Mouse (Mus musculus) cerebellum, adult 18-20 months (tissue): ENCODE results near the gene Fgfr3.

Source experiments
- DNase-seq, 2 experiments: peaks; one replicate each; pipeline ENCODE4 v3.0.0; 2021

Gene Fgfr3

GRCm38 (mm10) chr5:33697947-33698512 lies 23.4 kb upstream of the Fgfr3 start:
- DNase-seq = no peak

DNA sequence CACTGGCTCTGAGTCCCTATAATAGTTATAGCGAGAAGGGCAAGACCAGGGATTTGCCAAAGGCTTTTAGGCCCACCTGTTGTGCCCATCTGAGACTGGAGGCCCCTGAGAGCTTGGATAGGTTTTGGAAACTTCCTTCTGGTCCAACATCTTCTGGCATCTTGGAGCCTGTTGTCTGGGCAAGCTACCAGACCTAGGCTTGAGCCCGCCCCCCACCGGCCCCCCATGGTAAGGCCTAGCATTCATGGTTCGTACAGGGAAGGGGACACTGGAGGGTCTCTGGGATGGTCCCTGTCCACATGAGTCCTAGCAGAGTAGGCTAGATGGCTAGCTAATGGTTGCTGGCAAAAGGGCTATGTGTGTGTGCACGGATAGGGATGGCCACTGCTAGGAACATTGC lies 22.8 kb upstream of the Fgfr3 start:
- DNase-seq = no peak

GRCm38 (mm10) chr5:33700010-33700409 lies 21.5 kb upstream of the Fgfr3 start:
- no peak for DNase-seq

DNA sequence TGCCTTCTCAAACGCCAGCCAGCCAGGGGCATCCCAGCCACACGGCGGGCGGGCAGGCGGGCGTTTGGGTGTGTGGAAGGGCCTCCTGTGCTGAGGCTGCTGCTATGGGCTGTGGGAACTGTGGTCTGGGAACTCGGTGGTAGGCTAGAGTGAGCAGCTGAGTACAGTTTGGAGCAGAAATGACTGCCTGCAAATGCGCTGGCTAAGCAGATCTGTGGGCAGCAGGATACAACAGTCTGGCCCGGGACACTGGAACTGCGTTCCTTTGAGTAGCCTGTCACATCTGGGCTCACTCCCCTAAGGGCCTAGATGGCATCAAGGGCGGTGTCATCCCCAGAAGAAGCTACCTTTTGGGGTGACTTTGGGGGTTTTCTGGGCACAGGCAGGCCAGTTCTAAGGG lies 19.6 kb upstream of the Fgfr3 start:
- no peak for DNase-seq

GRCm38 (mm10) chr5:33703999-33704398 lies 17.5 kb upstream of the Fgfr3 start:
- no peak for DNase-seq

DNA sequence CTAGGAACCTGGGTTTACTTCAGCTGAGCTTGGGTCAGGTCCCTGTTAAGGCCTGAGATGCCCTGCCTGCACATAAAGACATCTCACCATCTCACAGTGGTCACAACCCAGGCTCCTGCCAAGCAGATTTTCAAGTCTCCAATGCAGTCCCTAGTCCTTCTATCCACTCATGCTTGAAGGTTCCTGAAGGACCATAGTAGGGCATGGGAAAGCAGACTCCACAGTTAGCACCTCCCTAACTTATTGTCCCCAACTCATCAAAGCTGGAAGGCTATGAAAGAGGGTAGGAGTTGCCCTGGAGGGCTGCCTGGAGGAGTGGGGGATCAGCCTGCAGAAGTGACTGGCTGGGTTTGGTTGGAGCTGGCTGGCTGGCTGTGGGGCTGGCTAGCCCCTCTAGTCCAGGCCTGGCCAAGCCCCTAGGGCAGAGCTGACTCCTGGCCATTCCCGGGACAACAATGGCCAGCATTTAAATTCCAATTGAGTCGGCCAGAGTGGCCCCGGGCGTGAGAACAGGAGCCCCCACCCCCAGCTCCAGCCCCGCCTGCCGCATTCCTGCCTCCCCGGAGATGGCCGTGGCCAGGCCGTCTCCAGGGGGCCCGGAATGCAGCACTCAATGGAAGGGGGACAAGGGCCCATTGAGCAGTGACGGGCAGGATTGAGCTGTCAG lies 16.4 kb upstream of the Fgfr3 start:
- DNase-seq = peak in 1 of 2 experiments; percentile 28

GRCm38 (mm10) chr5:33705612-33706349 lies 15.7 kb upstream of the Fgfr3 start:
- DNase-seq = no peak

DNA sequence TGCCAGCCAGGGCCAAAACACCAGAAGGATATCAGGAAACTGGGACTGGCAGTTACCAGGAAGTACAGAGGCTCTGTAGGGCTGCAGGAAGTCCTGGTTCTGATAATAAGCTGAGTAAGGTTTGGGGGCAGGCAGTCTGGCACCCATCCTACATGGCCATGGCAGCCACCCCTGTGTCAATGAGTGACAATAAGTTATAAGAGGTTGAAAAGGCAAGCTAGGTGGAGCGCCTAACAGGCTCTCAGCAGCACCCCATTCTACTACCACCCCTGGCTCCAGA lies 15.2 kb upstream of the Fgfr3 start:
- DNase-seq = no peak

DNA sequence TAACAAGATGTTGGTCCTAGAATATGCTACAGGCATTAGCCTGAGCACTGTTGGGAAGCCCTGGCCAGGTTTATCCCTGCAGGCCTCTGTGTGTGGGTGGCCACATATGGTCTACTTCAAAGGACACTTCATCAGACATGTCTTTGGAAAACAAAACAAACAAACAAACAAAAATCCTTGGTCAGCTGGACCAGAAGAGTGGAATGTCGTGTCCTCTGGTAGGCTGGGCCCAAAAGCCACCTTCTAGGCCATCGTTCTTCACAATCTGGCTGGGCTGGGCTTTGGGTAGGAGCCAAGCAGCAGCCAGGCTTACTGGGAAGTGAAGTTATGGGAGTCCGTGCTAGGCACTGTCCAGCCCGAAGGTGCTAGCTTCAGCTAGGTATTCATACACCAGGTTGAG lies 14.3 kb upstream of the Fgfr3 start:
- DNase-seq = no peak

- no peak for DNase-seq
Observed at GRCm38 (mm10) chr5:33709037-33709436, 12.4 kb upstream of the Fgfr3 start.

- DNase-seq = no peak
Observed at GRCm38 (mm10) chr5:33712550-33712949, 8.9 kb upstream of the Fgfr3 start.

- no peak for DNase-seq
Observed at GRCm38 (mm10) chr5:33715182-33715581, 6.3 kb upstream of the Fgfr3 start.

GRCm38 (mm10) chr5:33716467-33716866 lies 5.0 kb upstream of the Fgfr3 start:
- no peak for DNase-seq

- no peak for DNase-seq
Observed at GRCm38 (mm10) chr5:33718460-33718859, 3.0 kb upstream of the Fgfr3 start.

- DNase-seq = no peak
Observed at GRCm38 (mm10) chr5:33720852-33721490, 503 bp upstream of the Fgfr3 start.

DNA sequence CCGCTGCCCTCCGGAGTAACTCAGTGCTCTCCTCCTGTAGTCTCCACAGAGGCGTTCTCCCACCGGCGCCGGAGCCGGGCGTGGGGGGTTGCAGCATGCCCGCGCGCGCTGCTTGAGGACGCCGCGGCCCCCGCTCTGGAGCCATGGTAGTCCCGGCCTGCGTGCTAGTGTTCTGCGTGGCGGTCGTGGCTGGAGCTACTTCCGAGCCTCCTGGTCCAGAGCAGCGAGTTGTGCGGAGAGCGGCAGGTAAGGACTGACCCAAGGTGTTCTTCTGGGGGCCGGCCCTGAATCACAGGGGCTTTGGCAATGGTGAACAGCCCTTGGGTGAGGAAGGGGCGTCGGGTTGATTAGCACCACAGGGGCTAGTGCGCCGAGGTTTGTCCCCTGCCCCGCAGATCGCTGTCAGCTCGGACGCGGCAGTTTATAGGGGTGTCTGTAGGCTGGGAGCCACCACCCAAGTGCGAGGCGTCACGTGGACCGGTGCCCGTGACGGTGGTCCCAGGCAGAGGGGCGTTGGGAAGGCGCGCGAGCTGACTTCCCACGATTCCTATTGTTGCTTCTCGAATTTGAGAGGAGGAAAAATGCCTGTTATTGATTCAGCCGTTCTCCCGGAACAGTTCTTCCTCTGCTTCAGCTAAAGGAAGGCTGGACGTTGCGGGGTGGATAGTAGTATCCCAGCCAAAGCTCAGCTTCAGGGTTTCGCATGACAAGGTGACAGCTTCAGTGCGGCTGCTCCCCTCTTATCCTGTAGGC lies 968 bp downstream of the Fgfr3 start:
- DNase-seq = no peak

DNA sequence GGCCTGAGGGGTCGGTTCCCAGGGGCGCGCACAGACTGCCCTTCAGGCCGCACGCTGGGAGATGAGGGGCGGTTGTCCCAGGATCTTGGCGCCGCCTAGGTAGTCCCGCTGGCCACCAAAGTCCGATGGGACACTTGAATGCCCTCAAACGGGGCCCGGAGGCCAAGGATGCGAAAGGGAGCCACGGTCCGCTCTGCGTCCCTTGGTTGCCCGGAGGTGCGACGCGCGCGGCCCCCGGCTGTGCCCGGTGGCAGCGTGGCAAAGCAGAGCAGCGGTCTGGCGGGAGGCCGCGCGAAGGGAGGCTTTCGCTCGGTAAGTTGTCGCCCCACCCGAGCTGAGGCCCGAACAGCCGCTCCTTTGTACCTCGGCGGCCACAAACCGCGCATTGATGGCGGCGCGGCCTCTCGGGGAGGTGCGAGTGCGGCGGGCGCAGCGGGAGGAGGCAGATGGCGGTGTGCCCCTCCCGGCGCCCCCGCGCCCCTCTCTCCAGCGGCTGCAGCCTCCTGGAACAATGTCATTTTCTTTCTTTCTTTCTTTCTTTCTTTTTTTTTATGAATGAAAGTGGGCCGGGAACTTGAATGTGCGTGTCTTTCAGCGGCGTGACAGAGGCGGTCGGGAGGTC lies 1.7 kb downstream of the Fgfr3 start:
- peak in 1 of 2 experiments; percentile 18 for DNase-seq

GRCm38 (mm10) chr5:33723641-33724465 lies 2.4 kb downstream of the Fgfr3 start:
- no peak for DNase-seq

GRCm38 (mm10) chr5:33726081-33726647 lies 4.7 kb downstream of the Fgfr3 start:
- peak; percentile 22 to 25 for DNase-seq

DNA sequence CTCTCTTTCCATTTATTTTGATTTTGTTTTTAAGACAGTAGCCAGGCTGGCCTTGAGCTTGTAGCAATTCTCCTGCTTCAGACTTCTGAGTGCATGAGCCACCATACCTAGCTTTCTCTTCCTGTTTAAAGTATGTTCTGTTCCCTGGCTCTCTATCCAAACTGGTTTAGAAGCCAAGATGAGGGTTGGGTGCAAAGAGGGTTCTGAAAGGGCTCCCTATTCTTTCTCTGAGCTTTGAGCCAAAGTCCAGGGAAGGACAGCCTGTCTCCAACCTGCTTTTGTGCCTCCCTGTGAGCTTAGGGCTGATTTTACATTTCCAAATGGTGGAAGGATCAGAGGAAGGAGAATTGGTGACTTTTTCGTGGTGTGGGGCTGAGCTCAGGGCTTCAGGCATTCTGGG lies 5.4 kb downstream of the Fgfr3 start:
- no peak for DNase-seq

GRCm38 (mm10) chr5:33728841-33729240 lies 7.4 kb downstream of the Fgfr3 start:
- DNase-seq = no peak

DNA sequence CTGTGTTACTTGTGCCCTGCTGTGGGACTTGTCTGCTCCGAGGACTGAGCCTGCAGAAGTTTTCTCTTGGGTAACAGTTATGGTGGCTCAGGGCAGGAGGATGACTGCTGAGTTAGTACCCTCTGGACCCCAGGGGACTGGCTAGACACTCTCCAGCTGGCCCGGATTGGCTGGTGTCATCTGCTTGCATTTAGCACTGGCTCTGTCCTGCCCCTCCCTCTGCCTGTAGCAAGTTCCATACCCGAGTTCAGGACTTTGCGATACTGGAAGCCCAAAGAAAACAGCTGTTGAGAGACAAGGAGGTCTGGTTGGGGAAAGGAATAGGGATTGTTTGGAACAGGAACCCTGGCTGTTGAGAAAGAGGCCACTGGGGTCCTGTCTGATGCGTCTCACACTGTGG lies 9.0 kb downstream of the Fgfr3 start:
- DNase-seq = no peak
